Mouse (Mus musculus) lung, embryonic 16.5 days (tissue): ENCODE results near the gene Mybphl. TPM values are rescaled to one million over a fixed set of nuclear protein-coding genes. Genes with fewer than 3 reads are reported as not detected.

ENCODE experiments used
- ATAC-seq: fragments of 200-750 bp; cut with Nextera tagmentation; 2 replicates; pipeline ENCODE4 v1.8.0; 2017; ENCODE audit warnings: low read depth, mild to moderate bottlenecking, moderate library complexity
- H3K27ac ChIP-seq: fragments of 300-500 bp; sonication (generic); 2 replicates; pipeline ENCODE4 v1.5.1; 2014; ENCODE audit warnings: mild to moderate bottlenecking, control low read depth, low read length
- H3K27me3 ChIP-seq: fragments of 300-500 bp; sonication (generic); 2 replicates; pipeline ENCODE4 v1.6.1; 2014; ENCODE audit warnings: low read depth, low read length, mixed read lengths; ENCODE audit not compliant: control insufficient read depth, insufficient read depth
- H3K36me3 ChIP-seq: fragments of 300-500 bp; sonication (generic); 2 replicates; pipeline ENCODE4 v1.6.1; 2014; ENCODE audit warnings: low read length; ENCODE audit not compliant: control insufficient read depth, insufficient read depth
- H3K4me1 ChIP-seq: fragments of 300-500 bp; sonication (generic); replicated peaks from 2 replicates; pipeline ENCODE4 v1.6.1; 2014; ENCODE audit warnings: low read length, mixed read lengths; ENCODE audit not compliant: control insufficient read depth, insufficient read depth
- H3K4me2 ChIP-seq: fragments of 300-500 bp; sonication (generic); 2 replicates; pipeline ENCODE4 v1.6.1; 2014; ENCODE audit warnings: low read depth, low read length, control low read depth
- H3K4me3 ChIP-seq: fragments of 300-500 bp; sonication (generic); 2 replicates; pipeline ENCODE4 v1.5.1; 2014; ENCODE audit warnings: mild to moderate bottlenecking, low read length, control low read depth
- H3K9ac ChIP-seq: fragments of 300-500 bp; sonication (generic); 2 replicates; pipeline ENCODE4 v1.6.1; 2014; ENCODE audit warnings: low read length, control low read depth
- H3K9me3 ChIP-seq: fragments of 300-500 bp; sonication (generic); 2 replicates; pipeline ENCODE4 v1.6.1; 2016; ENCODE audit warnings: low read length; ENCODE audit not compliant: control insufficient read depth
- WGBS: fragments of 180-500 bp; shearing (Covaris S2); extraction: QIAGEN DNeasy Blood & Tissue Kit; methylation state at CpG from one replicate; pipeline ENCODE4 v1.1.7; 2014; 5-methylcytosine and 5-hydroxymethylcytosine counted together
- polyA plus RNA-seq: library from polyadenylated mRNA; unstranded; fragments of >200 nt; fragmentation: Nextera tagmentation; extraction: Ambion mirVana; gene quantifications from 2 replicates; pipeline ENCODE4 v1.2.1, GENCODE M21; 2015

Mybphl gene
- 6.1 and 9.9 TPM in 2 replicates for polyA plus RNA-seq

DNA sequence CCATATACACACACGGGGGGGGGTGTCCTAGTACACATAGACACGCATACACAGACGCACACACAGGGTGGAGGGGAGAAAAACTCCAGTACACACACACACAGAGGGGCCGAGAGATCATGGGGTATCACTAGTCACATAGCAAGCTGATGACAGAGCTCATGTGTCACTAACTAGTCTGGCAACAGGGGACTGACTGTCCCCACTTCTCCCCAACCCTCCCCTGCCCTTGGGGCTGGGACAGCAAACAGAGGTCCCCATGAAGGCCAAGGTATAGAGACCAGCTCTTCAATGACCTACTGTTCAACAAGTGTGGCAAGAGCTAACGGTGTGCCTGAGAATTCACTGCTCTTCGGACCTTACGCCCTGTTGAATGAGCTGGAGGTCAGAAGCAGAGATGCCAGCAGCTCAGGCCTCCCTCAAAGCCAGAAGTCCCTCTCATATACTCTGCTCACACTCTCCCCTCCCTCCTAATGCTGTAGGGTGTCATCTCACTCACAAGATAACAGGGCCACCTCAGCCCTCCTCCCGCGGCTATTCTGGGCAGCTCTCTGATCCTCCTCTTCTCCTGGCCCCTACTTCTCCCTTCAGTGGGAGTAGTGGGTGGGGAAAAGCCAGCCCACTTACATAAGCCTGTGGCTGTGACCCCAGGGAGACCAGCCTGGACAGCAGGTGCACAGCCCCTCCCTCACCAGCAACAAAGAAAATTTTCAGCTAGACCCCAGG, at the start of gene Mybphl:
Gene Mybphl (plus strand): TSS at position 642 of the 726 bp plus-strand sequence.
- Histone ChIP-seq H3K27ac (no peak within 1 kb of the TSS), H3K4me3 (no peak within 1 kb of the TSS), H3K36me3 (no peaks in the 10 kb centered on the region), H3K27me3 (no peaks in the 10 kb centered on the region), H3K9me3 (no peaks in the 10 kb centered on the region), H3K9ac (no peak within 1 kb of the TSS), H3K4me1 (peaks cover 3% of the 10 kb centered on the region; the same call in 1 of the 2 replicates), H3K4me2 (no peak within 1 kb of the TSS)
- ATAC-seq: peak; percentile 24; the same call in 1 of the 2 replicates
- WGBS: 51% methylated on average over 9 of the region's 9 CpGs

DNA sequence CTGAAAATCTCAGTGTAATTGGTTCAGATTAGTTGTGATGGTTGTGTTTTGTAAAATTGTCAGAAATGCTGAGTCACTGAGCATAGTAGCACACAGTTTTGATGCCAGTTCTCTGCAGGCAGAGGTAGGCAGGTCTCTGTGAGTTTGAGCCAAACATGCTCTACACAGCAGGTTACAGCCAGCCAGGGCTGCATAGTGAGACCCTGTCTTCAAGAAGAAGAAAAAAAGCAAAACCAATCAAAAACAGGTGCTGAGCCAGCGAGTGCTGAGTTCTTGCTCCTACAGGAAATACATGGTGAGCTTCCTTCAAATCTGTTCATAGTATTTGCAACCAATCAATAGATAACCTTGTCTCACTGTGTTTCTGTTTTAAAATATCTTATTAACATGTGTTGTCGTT, 46.2 kb upstream of the Mybphl start:
- H3K9ac ChIP-seq: no peak overlapping the region
- no peak overlapping the region for H3K4me2 ChIP-seq
- H3K4me1 ChIP-seq: peaks cover 6% of the 10 kb centered on the region; the same call in 1 of the 2 replicates
- no peaks in the 10 kb centered on the region for H3K36me3 ChIP-seq
- ATAC-seq: no peak
- no peak overlapping the region for H3K27ac ChIP-seq
- 66% methylated on average over 2 of the region's 2 CpGs for WGBS
- no peaks in the 10 kb centered on the region for H3K27me3 ChIP-seq
- H3K9me3 ChIP-seq: no peaks in the 10 kb centered on the region
- H3K4me3 ChIP-seq: no peak overlapping the region

DNA sequence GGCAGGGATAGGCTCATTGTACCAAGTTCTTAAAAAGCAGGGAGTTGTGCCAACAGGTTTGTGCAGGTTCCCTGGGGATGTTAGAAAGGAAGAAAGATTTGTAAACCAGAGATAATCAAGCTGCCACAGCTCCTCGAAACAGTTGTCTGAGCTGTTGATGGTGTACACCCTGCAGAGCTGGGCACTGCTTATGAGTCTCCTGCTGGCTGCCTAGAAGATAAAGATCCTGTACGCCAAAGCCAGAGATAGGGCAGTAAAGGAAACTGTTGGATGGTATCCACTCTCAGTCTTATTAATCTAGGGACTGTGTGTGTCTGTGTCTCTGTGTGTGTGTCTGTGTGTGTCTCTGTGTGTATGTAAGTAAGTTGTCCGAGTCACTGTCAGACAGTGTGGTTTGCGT, 43.0 kb upstream of the Mybphl start:
- H3K27ac ChIP-seq: no peak overlapping the region
- H3K36me3 ChIP-seq: no peaks in the 10 kb centered on the region
- ATAC-seq: no peak
- no peak overlapping the region for H3K4me3 ChIP-seq
- H3K9me3 ChIP-seq: no peaks in the 10 kb centered on the region
- WGBS: 67% methylated on average over 4 of the region's 4 CpGs
- H3K4me1 ChIP-seq: peaks cover 15% of the 10 kb centered on the region
- no peak overlapping the region for H3K9ac ChIP-seq
- no peaks in the 10 kb centered on the region for H3K27me3 ChIP-seq
- no peak overlapping the region for H3K4me2 ChIP-seq

DNA sequence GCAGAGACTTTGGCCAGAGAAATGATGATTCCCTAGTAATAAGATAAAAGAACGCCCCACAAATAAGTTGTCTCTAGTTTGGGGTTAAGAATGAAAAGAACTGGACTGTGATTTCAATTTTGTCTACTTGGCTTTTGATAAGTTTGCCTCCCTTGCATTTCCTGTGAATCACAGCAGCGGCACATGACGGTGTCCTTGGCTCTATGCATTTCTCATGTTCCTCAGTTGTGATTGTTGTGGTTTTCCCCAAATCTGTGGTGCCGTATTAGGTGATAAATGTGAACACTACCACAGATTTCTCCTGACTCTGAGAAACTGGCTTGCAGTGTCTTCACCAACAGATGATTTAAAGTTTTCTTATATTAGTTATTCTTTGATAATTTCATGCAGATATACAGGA, 42.6 kb upstream of the Mybphl start:
- H3K27me3 ChIP-seq: no peaks in the 10 kb centered on the region
- no peak overlapping the region for H3K27ac ChIP-seq
- no peak overlapping the region for H3K4me2 ChIP-seq
- H3K4me1 ChIP-seq: peaks cover 19% of the 10 kb centered on the region
- H3K9ac ChIP-seq: no peak overlapping the region
- H3K36me3 ChIP-seq: no peaks in the 10 kb centered on the region
- H3K9me3 ChIP-seq: no peaks in the 10 kb centered on the region
- no peak for ATAC-seq
- WGBS: 62% methylated on average over 4 of the region's 4 CpGs
- no peak overlapping the region for H3K4me3 ChIP-seq

DNA sequence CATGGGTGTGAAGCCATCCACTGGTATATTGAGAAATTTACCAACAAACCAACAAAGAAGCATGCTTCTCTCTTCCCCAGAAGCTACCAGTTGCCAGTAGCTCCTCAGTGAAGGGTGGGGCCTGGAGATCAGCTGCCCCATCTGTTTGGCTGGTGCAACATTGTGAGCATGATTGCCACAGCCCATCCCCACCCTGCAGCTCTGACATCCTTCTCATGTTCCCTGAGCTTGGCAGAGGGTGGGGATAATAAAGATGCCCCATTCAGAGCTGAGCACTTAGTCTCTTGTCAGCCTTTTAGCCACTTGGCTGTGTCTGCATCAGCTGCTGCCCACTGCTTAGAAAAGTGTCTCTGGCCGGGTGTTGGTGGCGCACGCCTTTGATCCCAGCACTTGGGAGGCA, 41.7 kb upstream of the Mybphl start:
- H3K27ac ChIP-seq: no peak overlapping the region
- H3K9me3 ChIP-seq: no peaks in the 10 kb centered on the region
- no peak for ATAC-seq
- H3K4me2 ChIP-seq: no peak overlapping the region
- peaks cover 26% of the 10 kb centered on the region for H3K4me1 ChIP-seq
- H3K9ac ChIP-seq: no peak overlapping the region
- H3K4me3 ChIP-seq: no peak overlapping the region
- H3K36me3 ChIP-seq: no peaks in the 10 kb centered on the region
- H3K27me3 ChIP-seq: no peaks in the 10 kb centered on the region
- 84% methylated on average over 3 of the region's 3 CpGs for WGBS

DNA sequence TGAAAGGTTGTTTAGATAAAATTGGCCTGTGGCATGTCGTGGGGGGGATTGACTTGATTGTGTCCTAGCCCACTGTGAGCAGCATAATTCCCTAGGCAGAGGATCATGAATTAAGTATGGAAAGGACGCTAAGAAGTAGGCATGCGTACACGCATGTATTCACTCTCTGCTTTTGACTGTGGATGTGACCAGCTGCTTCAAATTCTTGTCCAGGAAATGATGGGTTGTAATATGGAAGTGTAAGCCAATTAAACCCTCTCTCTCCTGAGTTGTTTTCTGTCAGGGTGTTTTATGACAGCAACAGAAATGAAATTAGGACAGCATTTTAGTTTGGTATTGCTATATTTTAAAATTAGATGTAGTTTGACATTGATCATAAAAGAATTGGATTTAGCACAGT, 39.9 kb upstream of the Mybphl start:
- Histone ChIP-seq H3K9me3 (no peaks in the 10 kb centered on the region), H3K4me1 (peaks cover 35% of the 10 kb centered on the region), H3K27me3 (no peaks in the 10 kb centered on the region), H3K36me3 (no peaks in the 10 kb centered on the region), H3K9ac (no peak overlapping the region), H3K27ac (no peak overlapping the region), H3K4me3 (no peak overlapping the region), H3K4me2 (no peak overlapping the region)
- 88% methylated on average over 4 of the region's 4 CpGs for WGBS
- no peak for ATAC-seq

DNA sequence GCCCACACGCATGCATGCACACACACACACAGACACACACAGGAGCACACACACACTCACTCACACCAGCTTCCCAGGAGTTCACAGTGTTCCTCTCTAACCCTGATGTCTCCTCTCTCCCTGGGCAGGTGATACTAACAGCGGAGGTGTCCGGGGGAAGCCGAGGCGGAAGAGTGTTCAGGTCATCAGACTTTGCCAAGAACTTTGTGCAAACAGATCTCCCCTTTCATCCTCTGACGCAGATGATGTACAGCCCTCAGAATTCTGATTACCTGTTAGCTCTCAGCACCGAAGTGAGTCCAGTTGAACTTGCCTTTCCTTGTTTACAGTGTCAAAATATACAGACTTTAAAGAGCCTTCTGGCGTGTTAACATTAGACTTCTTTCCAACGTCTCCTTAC, 39.2 kb upstream of the Mybphl start:
- Histone ChIP-seq H3K4me3 (no peak overlapping the region), H3K4me2 (no peak overlapping the region), H3K4me1 (peaks cover 35% of the 10 kb centered on the region), H3K27ac (no peak overlapping the region), H3K36me3 (no peaks in the 10 kb centered on the region), H3K9me3 (no peaks in the 10 kb centered on the region), H3K9ac (no peak overlapping the region), H3K27me3 (no peaks in the 10 kb centered on the region)
- WGBS: 69% methylated on average over 9 of the region's 9 CpGs
- no peak for ATAC-seq

DNA sequence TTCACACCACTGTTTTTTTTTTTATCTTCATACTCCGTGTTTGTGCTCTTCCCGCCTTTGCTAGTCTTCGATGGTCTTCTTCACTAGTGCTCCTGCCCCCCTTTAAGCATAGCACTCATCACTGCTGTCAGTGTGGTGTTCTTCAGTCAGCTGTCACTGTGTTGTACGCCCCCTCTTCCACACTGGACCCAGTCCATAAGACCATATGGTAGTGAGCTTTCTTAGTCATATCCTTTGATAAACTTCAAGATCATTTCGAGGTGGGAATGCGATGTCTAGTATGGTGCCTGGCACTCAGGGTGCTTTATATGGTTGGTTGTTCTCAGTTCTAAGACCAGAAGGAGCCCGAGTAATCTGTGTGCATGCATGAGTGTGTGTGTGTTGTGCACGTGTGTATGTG, 37.4 kb upstream of the Mybphl start:
- Histone ChIP-seq H3K4me2 (peak overlapping the region; percentile 40; the same call in 1 of the 2 replicates), H3K4me1 (peaks cover 28% of the 10 kb centered on the region), H3K9ac (no peak overlapping the region), H3K9me3 (no peaks in the 10 kb centered on the region), H3K4me3 (no peak overlapping the region), H3K36me3 (peaks cover 2% of the 10 kb centered on the region; the same call in 1 of the 2 replicates), H3K27me3 (no peaks in the 10 kb centered on the region), H3K27ac (peak overlapping the region; percentile 99)
- 53% methylated on average over 8 of the region's 8 CpGs for WGBS
- ATAC-seq: peak; percentile 77

DNA sequence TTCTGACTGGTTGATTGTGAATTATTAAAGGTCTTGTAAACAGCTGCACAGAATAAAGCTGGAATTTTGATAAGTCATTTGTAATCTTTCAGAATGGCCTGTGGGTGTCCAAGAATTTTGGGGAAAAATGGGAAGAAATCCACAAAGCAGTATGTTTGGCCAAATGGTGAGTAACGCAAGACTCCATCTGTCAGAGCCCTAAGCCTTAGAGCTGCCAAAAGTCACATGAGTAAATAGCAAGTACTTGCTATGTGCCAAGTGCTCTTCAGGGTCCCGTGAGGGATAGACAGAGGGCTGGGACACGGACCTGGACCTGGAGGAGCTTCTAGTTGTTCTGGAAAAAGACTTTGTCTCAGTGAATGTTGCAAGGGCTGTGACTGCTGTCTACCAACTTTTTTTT, 36.8 kb upstream of the Mybphl start:
- Histone ChIP-seq H3K27me3 (no peaks in the 10 kb centered on the region), H3K9me3 (no peaks in the 10 kb centered on the region), H3K9ac (no peak overlapping the region; the same call in 1 of the 2 replicates), H3K36me3 (peaks cover 2% of the 10 kb centered on the region; the same call in 1 of the 2 replicates), H3K4me1 (peaks cover 28% of the 10 kb centered on the region), H3K4me2 (peak overlapping the region; percentile 40), H3K4me3 (peak overlapping the region; percentile 19; the same call in 1 of the 2 replicates), H3K27ac (peak overlapping the region; percentile 99)
- ATAC-seq: peak; percentile 93
- WGBS: 15% methylated on average over 3 of the region's 3 CpGs
